Mouse (Mus musculus): ENCODE results near the gene Sh3pxd2a. TPM values are rescaled to one million over a fixed set of nuclear protein-coding genes. Genes with fewer than 3 reads are reported as not detected.
A peak's percentile ranks its signal among the peaks of the same experiment; 100 is the strongest.

The Sh3pxd2a gene
- polyA plus RNA-seq, 1 experiment from 2014 or later: 0.82 TPM

- H3K36me3 ChIP-seq (replicated peaks; ENCODE audit: insufficient read depth, low read length): peaks cover 19% of the 10 kb centered on the region; the same call in 1 of the 2 replicates
- DNase-seq: no peak
These were observed 187.5 kb downstream of the Sh3pxd2a start for GRCm38 (mm10) chr19:47276730-47277129.

GRCm38 (mm10) chr19:47270520-47270919 is 193.7 kb downstream of the Sh3pxd2a start:
- no peak overlapping the region for H3K9ac ChIP-seq (replicated peaks)
- peaks cover 25% of the 10 kb centered on the region for H3K36me3 ChIP-seq (replicated peaks; ENCODE audit: insufficient read depth, low read length)
- no peaks in the 10 kb centered on the region for H3K9me3 ChIP-seq (ENCODE audit: low read length)
- no peak overlapping the region for H3K4me2 ChIP-seq (ENCODE audit: low read depth, low read length)
- WGBS (ENCODE audit: insufficient replicate concordance): 78% methylated on average over 9 of the region's 9 CpGs
- H3K4me3 ChIP-seq (ENCODE audit: low read depth, low read length): no peak overlapping the region
- ATAC-seq (no peak), DNase-seq (no peak)
- no peaks in the 10 kb centered on the region for H3K4me1 ChIP-seq (ENCODE audit: insufficient read depth)
- no peak overlapping the region for H3K27ac ChIP-seq (ENCODE audit: low read depth)
- H3K27me3 ChIP-seq (ENCODE audit: insufficient read depth, low read length): no peaks in the 10 kb centered on the region
- TF ChIP-seq CTCF (IDR thresholded peaks at IDR 0.05; ENCODE audit: low read depth): no peak
- TF ChIP-seq EP300 (IDR thresholded peaks at IDR 0.05; ENCODE audit: low read depth): no peak

More at GRCm38 (mm10) chr19:47276730-47277129, 187.5 kb downstream of the Sh3pxd2a start:
- no peak overlapping the region for H3K4me2 ChIP-seq (ENCODE audit: low read depth, low read length)
- H3K4me3 ChIP-seq (ENCODE audit: low read depth, low read length): no peak overlapping the region
- no peak for ATAC-seq
- H3K9ac ChIP-seq (replicated peaks): no peak overlapping the region
- TF ChIP-seq CTCF (IDR thresholded peaks at IDR 0.05; ENCODE audit: low read depth) (no peak), EP300 (IDR thresholded peaks at IDR 0.05; ENCODE audit: low read depth) (no peak)
- H3K27ac ChIP-seq (ENCODE audit: low read depth): no peak overlapping the region
- H3K4me1 ChIP-seq (ENCODE audit: insufficient read depth): no peaks in the 10 kb centered on the region
- 75% methylated on average over 6 of the region's 6 CpGs for WGBS (ENCODE audit: insufficient replicate concordance)
- H3K9me3 ChIP-seq (ENCODE audit: low read length): no peaks in the 10 kb centered on the region
- no peaks in the 10 kb centered on the region for H3K27me3 ChIP-seq (ENCODE audit: insufficient read depth, low read length)

- H3K9me3 ChIP-seq (ENCODE audit: low read length): no peaks in the 10 kb centered on the region
- 54% methylated on average over 8 of the region's 8 CpGs for whole genome bisulfite sequencing (ENCODE audit: insufficient replicate concordance)
These were observed 194.5 kb downstream of the Sh3pxd2a start for GRCm38 (mm10) chr19:47269729-47270128.

GRCm38 (mm10) chr19:47267066-47267465 is 197.1 kb downstream of the Sh3pxd2a start:
- Histone ChIP-seq H3K36me3 (replicated peaks; ENCODE audit: insufficient read depth, low read length) (peaks cover 11% of the 10 kb centered on the region), H3K4me1 (ENCODE audit: insufficient read depth) (no peaks in the 10 kb centered on the region)

More at GRCm38 (mm10) chr19:47269729-47270128, 194.5 kb downstream of the Sh3pxd2a start:
- TF ChIP-seq EP300 (IDR thresholded peaks at IDR 0.05; ENCODE audit: low read depth): no peak
- TF ChIP-seq CTCF (IDR thresholded peaks at IDR 0.05; ENCODE audit: low read depth): peak; percentile 62
- no peak for DNase-seq
- no peak overlapping the region for H3K27ac ChIP-seq (ENCODE audit: low read depth)
- no peaks in the 10 kb centered on the region for H3K4me1 ChIP-seq (ENCODE audit: insufficient read depth)
- peaks cover 25% of the 10 kb centered on the region for H3K36me3 ChIP-seq (replicated peaks; ENCODE audit: insufficient read depth, low read length)
- H3K4me3 ChIP-seq (ENCODE audit: low read depth, low read length): no peak overlapping the region
- H3K27me3 ChIP-seq (ENCODE audit: insufficient read depth, low read length): no peaks in the 10 kb centered on the region
- no peak for ATAC-seq
- H3K9ac ChIP-seq (replicated peaks): no peak overlapping the region
- no peak overlapping the region for H3K4me2 ChIP-seq (ENCODE audit: low read depth, low read length)

GRCm38 (mm10) chr19:47266070-47266801 is 198.0 kb downstream of the Sh3pxd2a start:
- H3K4me1 ChIP-seq (ENCODE audit: insufficient read depth): no peaks in the 10 kb centered on the region
- TF ChIP-seq EP300 (IDR thresholded peaks at IDR 0.05; ENCODE audit: low read depth) (no peak), CTCF (IDR thresholded peaks at IDR 0.05; ENCODE audit: low read depth) (no peak)
- H3K4me3 ChIP-seq (ENCODE audit: low read depth, low read length): no peak overlapping the region
- no peak overlapping the region for H3K27ac ChIP-seq (ENCODE audit: low read depth)
- H3K4me2 ChIP-seq (ENCODE audit: low read depth, low read length): no peak overlapping the region
- H3K36me3 ChIP-seq (replicated peaks; ENCODE audit: insufficient read depth, low read length): peaks cover 8% of the 10 kb centered on the region
- ATAC-seq (no peak), DNase-seq (no peak)
- no peaks in the 10 kb centered on the region for H3K9me3 ChIP-seq (ENCODE audit: low read length)
- H3K27me3 ChIP-seq (ENCODE audit: insufficient read depth, low read length): no peaks in the 10 kb centered on the region
- no peak overlapping the region for H3K9ac ChIP-seq (replicated peaks)
- 81% methylated on average over 18 of the region's 18 CpGs for WGBS (ENCODE audit: insufficient replicate concordance)

More at GRCm38 (mm10) chr19:47267066-47267465, 197.1 kb downstream of the Sh3pxd2a start:
- Histone ChIP-seq H3K4me2 (ENCODE audit: low read depth, low read length) (no peak overlapping the region), H3K9me3 (ENCODE audit: low read length) (no peaks in the 10 kb centered on the region), H3K27ac (ENCODE audit: low read depth) (no peak overlapping the region), H3K27me3 (ENCODE audit: insufficient read depth, low read length) (no peaks in the 10 kb centered on the region), H3K9ac (replicated peaks) (no peak overlapping the region), H3K4me3 (ENCODE audit: low read depth, low read length) (no peak overlapping the region)
- TF ChIP-seq CTCF (IDR thresholded peaks at IDR 0.05; ENCODE audit: low read depth): no peak
- TF ChIP-seq EP300 (IDR thresholded peaks at IDR 0.05; ENCODE audit: low read depth): no peak
- ATAC-seq (no peak), DNase-seq (no peak)
- 82% methylated on average over 21 of the region's 21 CpGs for WGBS (ENCODE audit: insufficient replicate concordance)

GRCm38 (mm10) chr19:47264322-47265092 is 199.7 kb downstream of the Sh3pxd2a start:
- Histone ChIP-seq H3K9ac (replicated peaks) (no peak overlapping the region), H3K9me3 (ENCODE audit: low read length) (no peaks in the 10 kb centered on the region), H3K4me1 (ENCODE audit: insufficient read depth) (no peaks in the 10 kb centered on the region), H3K27ac (ENCODE audit: low read depth) (no peak overlapping the region), H3K27me3 (ENCODE audit: insufficient read depth, low read length) (no peaks in the 10 kb centered on the region), H3K36me3 (replicated peaks; ENCODE audit: insufficient read depth, low read length) (peaks cover 5% of the 10 kb centered on the region), H3K4me2 (ENCODE audit: low read depth, low read length) (no peak overlapping the region), H3K4me3 (ENCODE audit: low read depth, low read length) (no peak overlapping the region)
- no peak for TF ChIP-seq EP300 (IDR thresholded peaks at IDR 0.05; ENCODE audit: low read depth)
- peak; percentile 85 for TF ChIP-seq CTCF (IDR thresholded peaks at IDR 0.05; ENCODE audit: low read depth)
- DNase-seq (peak; percentile 77), ATAC-seq (peak; percentile 62)
- WGBS (ENCODE audit: insufficient replicate concordance): 52% methylated on average over 11 of the region's 11 CpGs

Measured in liver, postnatal 0 days (tissue).